Mouse (Mus musculus): ENCODE results near the gene Plvap.

DNA sequence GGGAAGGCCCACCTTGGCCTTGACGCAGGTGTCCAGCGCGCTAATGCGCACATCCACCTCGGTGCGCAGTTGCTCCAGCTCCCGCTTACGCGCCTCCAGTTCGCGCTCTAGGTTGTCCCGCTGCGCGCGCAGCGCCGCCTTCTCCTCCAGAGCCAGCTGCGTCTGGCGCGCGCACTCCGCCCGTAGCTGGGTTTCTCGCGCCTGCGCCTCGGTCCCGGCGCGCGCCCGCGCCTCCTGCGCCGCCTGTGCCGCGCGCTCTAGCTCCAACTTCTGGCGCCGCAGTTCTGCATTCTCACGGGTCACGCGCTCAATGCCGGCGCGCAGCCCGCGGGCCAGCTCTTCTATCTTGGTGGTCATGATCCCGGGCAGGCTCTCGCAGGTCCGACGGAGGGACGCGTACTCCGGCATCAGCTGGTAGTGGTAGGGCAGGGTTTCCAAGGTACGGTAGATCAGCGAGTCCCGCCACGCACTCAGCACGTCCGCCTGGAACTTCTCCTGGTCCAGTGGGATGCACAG, 3.9 kb downstream of the Plvap start:
- no peak for TF ChIP-seq CTCF (conservative IDR thresholded peaks at IDR 0.05; ENCODE audit: low read length)
- no peak for TF ChIP-seq POU5F1 (IDR thresholded peaks at IDR 0.05; ENCODE audit: borderline replicate concordance, low read length)
